ENCODE assay signal across 9 mouse cellular contexts in genomic region chr9:62222481-62222880, GRCm38 (mm10). TPM values are rescaled to one million over a fixed set of nuclear protein-coding genes. Genes with fewer than 3 reads are reported as not detected.
DNase-seq lines count a peak whose midpoint lies in the region; ATAC-seq and TF ChIP-seq lines count a peak whose summit lies in the region.
"Had no signal": no experiment of that assay in that cellular context is flagged by ENCODE, and none has a peak within 500 bp of the region (broad histone marks: within the 10 kb centered on the region; RNA-seq: fewer than 3 reads in every experiment).

No protein-coding gene starts in this region.

- no peaks in the 10 kb centered on the region for H3K4me1 ChIP-seq in midbrain, postnatal 0 days (ENCODE audit: insufficient read depth, low read length)
- no peaks in the 10 kb centered on the region for H3K4me1 ChIP-seq in midbrain, embryonic 15.5 days
- H3K4me1 ChIP-seq in intestine, postnatal 0 days (replicated peaks; ENCODE audit: control insufficient read depth, insufficient read depth, low read length) = no peaks in the 10 kb centered on the region
- H3K4me1 ChIP-seq in stomach, embryonic 16.5 days (ENCODE audit: control insufficient read depth, insufficient read depth, low read length) = 0 out of 2 replicates have a peak, but pooled peaks cover 4% of the 10 kb centered on the region
- H3K4me1 ChIP-seq in kidney, adult 2 months (ENCODE audit: control insufficient read depth, insufficient read depth, low read length) = no peaks in the 10 kb centered on the region

- H3K9me3 ChIP-seq in midbrain, postnatal 0 days (ENCODE audit: low read length) = no peaks in the 10 kb centered on the region
- H3K9me3 ChIP-seq in midbrain, embryonic 15.5 days = no peaks in the 10 kb centered on the region
- H3K9me3 ChIP-seq in intestine, postnatal 0 days (ENCODE audit: control insufficient read depth) = no peaks in the 10 kb centered on the region
- no peaks in the 10 kb centered on the region for H3K9me3 ChIP-seq in stomach, embryonic 16.5 days (replicated peaks; ENCODE audit: control insufficient read depth, low read length)

- H3K4me3 ChIP-seq in midbrain, postnatal 0 days (ENCODE audit: low read depth, low read length) = no peak overlapping the region
- H3K4me3 ChIP-seq in midbrain, embryonic 15.5 days = no peak overlapping the region
- H3K4me3 ChIP-seq in intestine, postnatal 0 days (ENCODE audit: low read depth, low read length) = no peak overlapping the region
- H3K4me3 ChIP-seq in stomach, embryonic 16.5 days (replicated peaks; ENCODE audit: low read length) = no peak overlapping the region
- no peak overlapping the region for H3K4me3 ChIP-seq in kidney, adult 2 months (ENCODE audit: insufficient read depth, low read depth, low read length)

- no peak for TF ChIP-seq CTCF in midbrain, postnatal 0 days (IDR thresholded peaks at IDR 0.05)
- no peak for TF ChIP-seq CTCF in intestine, postnatal 0 days (IDR thresholded peaks at IDR 0.05; ENCODE audit: low read depth)
- no peak for TF ChIP-seq CTCF in kidney, adult 2 months (conservative IDR thresholded peaks at IDR 0.05; ENCODE audit: insufficient read depth, insufficient read length, low read depth, low read length)

- no peak overlapping the region for H3K9ac ChIP-seq in midbrain, postnatal 0 days (replicated peaks; ENCODE audit: low read length, poor library complexity, severe bottlenecking)
- no peak overlapping the region for H3K9ac ChIP-seq in midbrain, embryonic 15.5 days
- H3K9ac ChIP-seq in intestine, postnatal 0 days (ENCODE audit: low read depth, low read length) = no peak overlapping the region
- no peak overlapping the region for H3K9ac ChIP-seq in stomach, embryonic 16.5 days (ENCODE audit: low read length)

- H3K27me3 ChIP-seq in midbrain, postnatal 0 days (ENCODE audit: insufficient read depth, low read length) = no peaks in the 10 kb centered on the region
- H3K27me3 ChIP-seq in midbrain, embryonic 15.5 days (replicated peaks) = no peaks in the 10 kb centered on the region
- no peaks in the 10 kb centered on the region for H3K27me3 ChIP-seq in intestine, postnatal 0 days (replicated peaks; ENCODE audit: control insufficient read depth, insufficient read depth, low read length)
- H3K27me3 ChIP-seq in stomach, embryonic 16.5 days (ENCODE audit: control insufficient read depth, insufficient read depth, low read length) = no peaks in the 10 kb centered on the region
- no peaks in the 10 kb centered on the region for H3K27me3 ChIP-seq in kidney, adult 2 months (replicated peaks; ENCODE audit: control insufficient read depth, insufficient read depth, low read length)

- H3K36me3 ChIP-seq in midbrain, postnatal 0 days (ENCODE audit: insufficient read depth, low read length) = no peaks in the 10 kb centered on the region
- no peaks in the 10 kb centered on the region for H3K36me3 ChIP-seq in midbrain, embryonic 15.5 days (replicated peaks)
- no peaks in the 10 kb centered on the region for H3K36me3 ChIP-seq in intestine, postnatal 0 days (ENCODE audit: control insufficient read depth, insufficient read depth)
- no peaks in the 10 kb centered on the region for H3K36me3 ChIP-seq in stomach, embryonic 16.5 days (ENCODE audit: control insufficient read depth, insufficient read depth, low read length)
- no peaks in the 10 kb centered on the region for H3K36me3 ChIP-seq in kidney, adult 2 months (ENCODE audit: control insufficient read depth, insufficient read depth, low read length)

- no peak overlapping the region for H3K27ac ChIP-seq in midbrain, postnatal 0 days (ENCODE audit: low read depth, low read length)
- no peak overlapping the region for H3K27ac ChIP-seq in midbrain, embryonic 15.5 days
- H3K27ac ChIP-seq in intestine, postnatal 0 days (ENCODE audit: low read depth, low read length) = peak overlapping the region; percentile 69
- H3K27ac ChIP-seq in stomach, embryonic 16.5 days (ENCODE audit: low read length) = peak overlapping the region; percentile 74
- H3K27ac ChIP-seq in kidney, adult 2 months (ENCODE audit: insufficient read depth, low read depth, low read length) = no peak overlapping the region

- 17% methylated on average over 10 of the region's 10 CpGs for WGBS in midbrain, postnatal 0 days
- WGBS in midbrain, embryonic 15.5 days = 16% methylated on average over 10 of the region's 10 CpGs
- 11% methylated on average over 10 of the region's 10 CpGs for WGBS in intestine, postnatal 0 days
- WGBS in stomach, embryonic 16.5 days = 13% methylated on average over 10 of the region's 10 CpGs
- WGBS in kidney, adult 2 months = 16% methylated on average over 10 of the region's 10 CpGs

- no peak for ATAC-seq in midbrain, postnatal 0 days (ENCODE audit: low FRiP score)
- no peak for ATAC-seq in midbrain, embryonic 15.5 days (replicated peaks)
- ATAC-seq in intestine, postnatal 0 days = peak; percentile 96
- ATAC-seq in stomach, embryonic 16.5 days (ENCODE audit: insufficient read depth, low FRiP score) = peak; percentile 83; the same call in 1 of the 2 replicates
- ATAC-seq in erythroid progenitor cell, adult 5-6 weeks (replicated peaks; ENCODE audit: low FRiP score, poor library complexity, severe bottlenecking) = no peak

- no peak for TF ChIP-seq POLR2A in kidney, adult 2 months (IDR thresholded peaks at IDR 0.05; ENCODE audit: low read depth, low read length)

- peak; percentile 77 for DNase-seq in midbrain, postnatal 0 days (ENCODE audit: low spot score)
- peak; percentile 77 for DNase-seq in cerebellum, adult 9-11 months
- no peak for DNase-seq in kidney, adult 2 months
- DNase-seq in thymus, postnatal 36 days = no peak
- DNase-seq: heart, postnatal 14 days had no signal

- H3K4me2 ChIP-seq in midbrain, postnatal 0 days (ENCODE audit: low read depth, low read length, poor library complexity, severe bottlenecking) = no peak overlapping the region
- H3K4me2 ChIP-seq in midbrain, embryonic 15.5 days = no peak overlapping the region
- H3K4me2 ChIP-seq in intestine, postnatal 0 days (replicated peaks; ENCODE audit: low read depth) = peak overlapping the region; percentile 44
- no peak overlapping the region for H3K4me2 ChIP-seq in stomach, embryonic 16.5 days (ENCODE audit: low read depth, low read length)

RNA-seq across cellular contexts. Expression of gene Spesp1, which starts 59.5 kb away (rescaled TPM):
- not detected in 2 replicates for total RNA-seq in midbrain, postnatal 0 days (2014; rRNA removed)
- not detected in 2 replicates for polyA plus RNA-seq in midbrain, postnatal 0 days (2015; fragmentation: Nextera tagmentation; extraction: Ambion mirVana)
- polyA plus RNA-seq in midbrain, embryonic 15.5 days (2015; fragmentation: Nextera tagmentation; extraction: Ambion mirVana) = not detected in 2 replicates
- polyA plus RNA-seq in intestine, postnatal 0 days (2015; fragmentation: Nextera tagmentation; extraction: Ambion mirVana) = not detected in 2 replicates
- not detected in 2 replicates for polyA plus RNA-seq in stomach, embryonic 16.5 days (2015; fragmentation: Nextera tagmentation; extraction: Ambion mirVana)
- not detected in 2 replicates for total RNA-seq in erythroid progenitor cell, adult 5-6 weeks (2015; ENCODE audit: low replicate concordance)
- total RNA-seq in erythroid progenitor cell, adult 5-6 weeks (2017; ENCODE audit: low replicate concordance) = not detected in 2 replicates
- polyA plus RNA-seq in kidney, adult 2 months (2012; rRNA removed) = 0.08 TPM in 1 of 2 replicates, not detected in the other
- total RNA-seq: heart, postnatal 14 days had no signal

Comparison
In these comparisons a context has a peak if more than half of its experiments do, and no peak if none do; other contexts are left out.
1. ATAC-seq: peak in intestine, postnatal 0 days (single experiment) and stomach, embryonic 16.5 days (single experiment); none in midbrain, postnatal 0 days (single experiment), midbrain, embryonic 15.5 days (single experiment) and erythroid progenitor cell, adult 5-6 weeks (single experiment).
2. DNase-seq: peak in midbrain, postnatal 0 days (single experiment) and cerebellum, adult 9-11 months (single experiment); none in kidney, adult 2 months (single experiment) and thymus, postnatal 36 days (0 of 2).
3. H3K27ac ChIP-seq: peak in intestine, postnatal 0 days (single experiment) and stomach, embryonic 16.5 days (single experiment); none in midbrain, postnatal 0 days (single experiment), midbrain, embryonic 15.5 days (single experiment) and kidney, adult 2 months (single experiment).